Mouse (Mus musculus) bone marrow, adult 2 months (tissue): ENCODE measurements around the gene Lrrc45.

Experiments used
- CTCF ChIP-seq: fragments of 200-500 bp; IDR thresholded peaks from 2 replicates; pipeline ENCODE4 v1.5.1; 2011; ENCODE audit warnings: low read length, control low read depth; ENCODE audit not compliant: control insufficient read depth, insufficient read depth
- POLR2A ChIP-seq: fragments of 200-500 bp; IDR thresholded peaks from 2 replicates; pipeline ENCODE4 v1.6.1; 2011; ENCODE audit warnings: low read depth, mild to moderate bottlenecking, control low read depth, low read length, borderline replicate concordance; ENCODE audit not compliant: control insufficient read depth

- TF ChIP-seq CTCF = no peak
- TF ChIP-seq POLR2A = peak; percentile 72; the same call in 1 of the 2 replicates
Observed at GRCm38 (mm10) chr11:120672687-120673593, 40.8 kb upstream of the Lrrc45 start, which contains the start of gene Aspscr1.
